Mouse (Mus musculus) forebrain, postnatal 0 days (tissue): ENCODE measurements around the gene Lamb1. TPM values are rescaled to one million over a fixed set of nuclear protein-coding genes. Genes with fewer than 3 reads are reported as not detected.

Experiments
- ATAC-seq: fragments of 200-750 bp; cut with Nextera tagmentation; 2 replicates; pipeline ENCODE4 v1.8.0; 2017; ENCODE audit warnings: mild to moderate bottlenecking, moderate library complexity
- DNase-seq: peaks from one replicate; pipeline ENCODE4 v3.0.0-alpha.2; 2015
- H3K27ac ChIP-seq: fragments of 300-500 bp; sonication (generic); 2 replicates; pipeline ENCODE4 v1.5.1; 2014; ENCODE audit warnings: low read depth, mild to moderate bottlenecking, antibody characterized with exemption, low read length, moderate library complexity, mixed read lengths
- H3K27me3 ChIP-seq: fragments of 300-500 bp; sonication (generic); 2 replicates; pipeline ENCODE4 v1.6.1; 2014; ENCODE audit warnings: mild to moderate bottlenecking, low read length, mixed read lengths; ENCODE audit not compliant: insufficient read depth
- H3K36me3 ChIP-seq: fragments of 300-500 bp; sonication (generic); 2 replicates; pipeline ENCODE4 v1.6.1; 2014; ENCODE audit warnings: mild to moderate bottlenecking, moderate library complexity; ENCODE audit not compliant: insufficient read depth
- H3K4me1 ChIP-seq: fragments of 300-500 bp; sonication (generic); 2 replicates; pipeline ENCODE4 v1.6.1; 2014; ENCODE audit warnings: antibody characterized with exemption; ENCODE audit not compliant: insufficient read depth
- H3K4me2 ChIP-seq: fragments of 300-500 bp; sonication (generic); 2 replicates; pipeline ENCODE4 v1.6.1; 2014; ENCODE audit warnings: low read depth, mild to moderate bottlenecking, moderate library complexity
- H3K4me3 ChIP-seq: fragments of 300-500 bp; sonication (generic); 2 replicates; pipeline ENCODE4 v1.5.1; 2014; ENCODE audit warnings: low read depth, low read length, mixed read lengths
- H3K9ac ChIP-seq: fragments of 300-500 bp; sonication (generic); 2 replicates; pipeline ENCODE4 v1.6.1; 2014; ENCODE audit warnings: mild to moderate bottlenecking
- H3K9me3 ChIP-seq: fragments of 300-500 bp; sonication (generic); 2 replicates; pipeline ENCODE4 v1.6.1; 2016; ENCODE audit warnings: low read length
- CTCF ChIP-seq: sonication (generic); IDR thresholded peaks from 2 replicates; pipeline ENCODE4 v1.5.1; 2016; ENCODE audit warnings: antibody characterized with exemption, control low read depth, low read depth
- WGBS: fragments of 180-500 bp; shearing (Covaris S2); extraction: QIAGEN DNeasy Blood & Tissue Kit; methylation state at CpG from one replicate; pipeline ENCODE4 v1.1.7; 2014; 5-methylcytosine and 5-hydroxymethylcytosine counted together
- polyA plus RNA-seq: library from polyadenylated mRNA; unstranded; fragments of >200 nt; fragmentation: Nextera tagmentation; extraction: Ambion mirVana; gene quantifications from 2 replicates; pipeline ENCODE4 v1.2.1, GENCODE M21; 2015
- total RNA-seq: library from RNA; depleted of rRNA; stranded (reverse); fragments of >200 nt; gene quantifications from 2 replicates; pipeline ENCODE4 v1.2.3, GENCODE M21; 2014; rRNA removed

The Lamb1 gene
- total RNA-seq: 25.3 and 33.4 TPM in 2 replicates
- 10.2 and 12.1 TPM in 2 replicates for polyA plus RNA-seq

DNA sequence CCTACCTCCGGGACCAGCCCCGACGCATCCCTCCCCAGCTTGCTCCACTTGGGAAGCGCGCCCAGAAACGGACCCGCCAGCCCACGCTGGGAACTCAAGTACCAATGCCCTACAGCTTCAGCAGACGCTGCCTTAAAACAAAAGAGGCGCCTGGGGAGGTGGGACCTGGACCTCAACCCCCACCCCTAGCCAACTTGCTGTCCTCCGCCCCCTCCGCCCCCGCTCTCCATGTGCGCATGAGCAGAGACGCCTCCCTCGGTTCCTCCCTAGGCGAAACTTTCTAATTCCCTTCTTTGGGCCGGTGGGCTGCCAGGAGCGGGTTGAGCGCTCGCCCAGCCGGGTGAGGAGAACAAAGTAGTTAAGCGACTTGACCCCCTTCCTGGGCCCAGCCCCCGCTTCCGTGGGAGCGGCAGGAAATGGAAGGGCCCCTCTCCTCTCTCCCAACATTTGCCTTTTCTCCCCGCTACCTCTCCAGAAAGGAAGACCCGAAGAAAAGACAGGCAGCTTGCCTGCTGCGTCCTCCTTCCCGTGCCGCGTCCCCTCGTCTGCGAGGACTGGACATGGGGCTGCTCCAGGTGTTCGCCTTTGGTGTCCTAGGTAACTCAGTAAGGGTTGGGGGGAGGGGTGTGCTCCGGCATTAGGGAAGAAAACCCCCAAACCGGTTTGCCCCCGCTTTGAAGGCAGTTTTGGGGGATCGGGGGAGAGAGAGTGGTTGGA, at the start of gene Lamb1:
TSS of gene Lamb1 (plus strand) at position 230 of the 717 bp plus-strand sequence.
- ATAC-seq: peak; percentile 40

GRCm38 (mm10) chr12:31217232-31217631, 47.8 kb upstream of the Lamb1 start:
- no peak for DNase-seq
- Histone ChIP-seq H3K4me2 (no peak overlapping the region), H3K27me3 (no peaks in the 10 kb centered on the region), H3K9ac (no peak overlapping the region), H3K4me3 (no peak overlapping the region), H3K36me3 (no peaks in the 10 kb centered on the region), H3K9me3 (no peaks in the 10 kb centered on the region), H3K4me1 (peaks cover 9% of the 10 kb centered on the region), H3K27ac (no peak overlapping the region)
- WGBS: 85% methylated on average over 5 of the region's 5 CpGs
- no peak for ATAC-seq
- no peak for TF ChIP-seq CTCF

More for the DNA sequence above, at the start of gene Lamb1:
- Histone ChIP-seq H3K27me3 (peaks cover 14% of the 10 kb centered on the region), H3K9ac (peak within 1 kb of the TSS; percentile 61), H3K4me3 (peak within 1 kb of the TSS; percentile 44), H3K27ac (peak within 1 kb of the TSS; percentile 51), H3K4me1 (peaks cover 5% of the 10 kb centered on the region; the same call in 1 of the 2 replicates), H3K36me3 (no peaks in the 10 kb centered on the region), H3K9me3 (no peaks in the 10 kb centered on the region), H3K4me2 (peak within 1 kb of the TSS; percentile 72)
- DNase-seq: peak; percentile 22
- no peak for TF ChIP-seq CTCF
- under 1% methylated on average over 38 of the region's 39 CpGs for WGBS

GRCm38 (mm10) chr12:31218774-31219173, 46.3 kb upstream of the Lamb1 start:
- no peak for TF ChIP-seq CTCF
- Histone ChIP-seq H3K4me1 (no peaks in the 10 kb centered on the region), H3K4me3 (no peak overlapping the region), H3K27ac (no peak overlapping the region), H3K4me2 (no peak overlapping the region), H3K36me3 (no peaks in the 10 kb centered on the region), H3K9ac (no peak overlapping the region), H3K27me3 (no peaks in the 10 kb centered on the region), H3K9me3 (no peaks in the 10 kb centered on the region)
- DNase-seq (no peak), ATAC-seq (no peak)
- 82% methylated on average over 3 of the region's 3 CpGs for WGBS

- Histone ChIP-seq H3K9me3 (no peaks in the 10 kb centered on the region), H3K4me2 (no peak overlapping the region), H3K27me3 (no peaks in the 10 kb centered on the region), H3K4me1 (no peaks in the 10 kb centered on the region), H3K4me3 (no peak overlapping the region), H3K9ac (no peak overlapping the region), H3K27ac (no peak overlapping the region), H3K36me3 (no peaks in the 10 kb centered on the region)
- peak; percentile 73 for ATAC-seq
- TF ChIP-seq CTCF: no peak
- 65% methylated on average over 6 of the region's 6 CpGs for WGBS
- DNase-seq: peak; percentile 11
These were observed 43.5 kb upstream of the Lamb1 start for GRCm38 (mm10) chr12:31221522-31221921.

- no peaks in the 10 kb centered on the region for H3K4me1 ChIP-seq
- 7% methylated on average over 2 of the region's 2 CpGs for WGBS
- TF ChIP-seq CTCF: no peak
- ATAC-seq: no peak
- H3K27me3 ChIP-seq: no peaks in the 10 kb centered on the region
- H3K36me3 ChIP-seq: no peaks in the 10 kb centered on the region
- H3K27ac ChIP-seq: no peak overlapping the region
- DNase-seq: no peak
- no peak overlapping the region for H3K4me2 ChIP-seq
- no peak overlapping the region for H3K9ac ChIP-seq
- no peak overlapping the region for H3K4me3 ChIP-seq
- H3K9me3 ChIP-seq: no peaks in the 10 kb centered on the region
These were observed 42.8 kb upstream of the Lamb1 start for GRCm38 (mm10) chr12:31222282-31222681.

DNA sequence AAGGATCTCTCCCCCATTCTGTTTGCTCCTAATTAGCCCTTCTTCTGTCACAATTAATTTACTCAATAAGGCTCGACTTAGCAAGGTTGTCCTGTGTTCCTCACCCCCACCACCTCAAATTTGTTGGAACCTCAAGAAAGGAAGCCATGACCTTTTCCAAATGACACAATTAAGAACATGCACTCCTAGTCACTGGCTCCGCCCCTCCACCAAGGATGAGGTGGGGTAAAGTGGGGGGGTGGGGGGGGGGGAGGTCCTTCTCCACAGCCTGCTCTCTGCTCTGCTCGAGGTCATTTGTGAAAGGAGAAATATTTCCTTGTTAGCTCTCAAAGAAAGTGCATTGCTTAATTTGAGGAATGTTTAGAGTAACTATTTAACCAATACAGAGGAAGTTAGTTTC, 42.3 kb upstream of the Lamb1 start:
- no peaks in the 10 kb centered on the region for H3K9me3 ChIP-seq
- no peak for TF ChIP-seq CTCF
- H3K4me3 ChIP-seq: no peak overlapping the region
- H3K4me1 ChIP-seq: no peaks in the 10 kb centered on the region
- H3K4me2 ChIP-seq: no peak overlapping the region
- WGBS: 7% methylated on average over 3 of the region's 3 CpGs
- DNase-seq (no peak), ATAC-seq (no peak)
- no peak overlapping the region for H3K27ac ChIP-seq
- no peaks in the 10 kb centered on the region for H3K27me3 ChIP-seq
- H3K9ac ChIP-seq: no peak overlapping the region
- no peaks in the 10 kb centered on the region for H3K36me3 ChIP-seq

- no peaks in the 10 kb centered on the region for H3K27me3 ChIP-seq
- no peak for TF ChIP-seq CTCF
- no peak for ATAC-seq
- WGBS: 40% methylated on average over 8 of the region's 8 CpGs
- H3K36me3 ChIP-seq: no peaks in the 10 kb centered on the region
- no peaks in the 10 kb centered on the region for H3K9me3 ChIP-seq
- no peak overlapping the region for H3K27ac ChIP-seq
- DNase-seq: no peak
- H3K9ac ChIP-seq: no peak overlapping the region
- no peaks in the 10 kb centered on the region for H3K4me1 ChIP-seq
- no peak overlapping the region for H3K4me3 ChIP-seq
- H3K4me2 ChIP-seq: no peak overlapping the region
These were observed 39.6 kb upstream of the Lamb1 start for GRCm38 (mm10) chr12:31225451-31225850.
